Comparison of ENCODE assay signal across 17 mouse cellular contexts in genomic region chr6:51179741-51180537, GRCm38 (mm10).
A peak's percentile ranks its signal among the peaks of the same experiment; 100 is the strongest.
DNase-seq lines count a peak whose midpoint lies in the region; ATAC-seq lines count a peak whose summit lies in the region.
"Had no signal": no experiment of that assay in that cellular context is flagged by ENCODE, and none has a peak within 500 bp of the region (broad histone marks: within the 10 kb centered on the region; RNA-seq: fewer than 3 reads in every experiment).

No protein-coding gene starts in this region.

- no peaks in the 10 kb centered on the region for H3K36me3 ChIP-seq in hindbrain, embryonic 11.5 days (ENCODE audit: control insufficient read depth, insufficient read depth, low read length)
- H3K36me3 ChIP-seq in hindbrain, embryonic 16.5 days (ENCODE audit: control insufficient read depth, insufficient read depth, low read length), result no peaks in the 10 kb centered on the region
- H3K36me3 ChIP-seq in midbrain, embryonic 11.5 days (ENCODE audit: control insufficient read depth, insufficient read depth, low read length), result no peaks in the 10 kb centered on the region
- H3K36me3 ChIP-seq in midbrain, embryonic 13.5 days, result no peaks in the 10 kb centered on the region
- H3K36me3 ChIP-seq: forebrain, embryonic 12.5 days; G1E; liver, embryonic 15.5 days had no signal

- peak; percentile 53 for DNase-seq in hindbrain, embryonic 11.5 days (ENCODE audit: low spot score)
- peak; percentile 93 for DNase-seq in midbrain, embryonic 11.5 days (ENCODE audit: low spot score, missing footprints)
- peak; percentile 41 for DNase-seq in induced T-regulatory cell, adult 2 months (ENCODE audit: low read depth)
- peak; percentile 48 for DNase-seq in retina, embryonic 14.5 days (ENCODE audit: low spot score)
- DNase-seq in gastrocnemius, postnatal 36 days, result no peak
- DNase-seq: cerebellum, adult 11-12 months; cerebellum, postnatal 36 days; kidney, postnatal 10 days; layer of hippocampus, adult 9-11 months; lung, postnatal 4 days; thymus, postnatal 36 days had no signal

- no peak overlapping the region for H3K4me2 ChIP-seq in hindbrain, embryonic 11.5 days (replicated peaks; ENCODE audit: low read depth, low read length)
- no peak overlapping the region for H3K4me2 ChIP-seq in hindbrain, embryonic 16.5 days (ENCODE audit: low read length)
- no peak overlapping the region for H3K4me2 ChIP-seq in midbrain, embryonic 11.5 days
- H3K4me2 ChIP-seq in midbrain, embryonic 13.5 days (replicated peaks), result no peak overlapping the region
- H3K4me2 ChIP-seq: forebrain, embryonic 12.5 days had no signal

- ATAC-seq in hindbrain, embryonic 11.5 days (ENCODE audit: low FRiP score), result no peak
- no peak for ATAC-seq in hindbrain, embryonic 16.5 days
- ATAC-seq in midbrain, embryonic 11.5 days (ENCODE audit: low FRiP score), result no peak
- ATAC-seq in midbrain, embryonic 13.5 days, result no peak
- ATAC-seq: hindbrain, postnatal 0 days had no signal

- H3K4me3 ChIP-seq in hindbrain, embryonic 11.5 days (ENCODE audit: low read depth, low read length), result no peak overlapping the region
- no peak overlapping the region for H3K4me3 ChIP-seq in hindbrain, embryonic 16.5 days (ENCODE audit: low read length)
- H3K4me3 ChIP-seq in midbrain, embryonic 11.5 days (ENCODE audit: low read depth, low read length), result no peak overlapping the region
- H3K4me3 ChIP-seq in midbrain, embryonic 13.5 days (replicated peaks), result no peak overlapping the region
- H3K4me3 ChIP-seq: forebrain, embryonic 12.5 days had no signal

- H3K9me3 ChIP-seq in hindbrain, embryonic 11.5 days (ENCODE audit: control insufficient read depth, low read length), result no peaks in the 10 kb centered on the region
- H3K9me3 ChIP-seq in hindbrain, embryonic 16.5 days (ENCODE audit: control insufficient read depth, low read length), result no peaks in the 10 kb centered on the region
- no peaks in the 10 kb centered on the region for H3K9me3 ChIP-seq in midbrain, embryonic 11.5 days (ENCODE audit: control insufficient read depth, low read length)
- no peaks in the 10 kb centered on the region for H3K9me3 ChIP-seq in midbrain, embryonic 13.5 days
- H3K9me3 ChIP-seq: forebrain, embryonic 12.5 days; G1E; liver, embryonic 15.5 days had no signal

- WGBS in hindbrain, embryonic 11.5 days, result 6% methylated on average over 17 of the region's 17 CpGs
- 7% methylated on average over 17 of the region's 17 CpGs for WGBS in hindbrain, embryonic 16.5 days
- 8% methylated on average over 17 of the region's 17 CpGs for WGBS in midbrain, embryonic 11.5 days
- 7% methylated on average over 17 of the region's 17 CpGs for WGBS in midbrain, embryonic 13.5 days

- no peak overlapping the region for H3K9ac ChIP-seq in hindbrain, embryonic 11.5 days (ENCODE audit: low read depth, low read length)
- no peak overlapping the region for H3K9ac ChIP-seq in hindbrain, embryonic 16.5 days (ENCODE audit: low read depth, low read length)
- H3K9ac ChIP-seq in midbrain, embryonic 11.5 days (ENCODE audit: low read length), result no peak overlapping the region
- H3K9ac ChIP-seq in midbrain, embryonic 13.5 days (replicated peaks), result no peak overlapping the region
- H3K9ac ChIP-seq: forebrain, embryonic 12.5 days; liver, embryonic 15.5 days had no signal

- no peak overlapping the region for H3K27ac ChIP-seq in hindbrain, embryonic 11.5 days (ENCODE audit: low read depth, low read length)
- H3K27ac ChIP-seq in hindbrain, embryonic 16.5 days (ENCODE audit: low read depth, low read length), result no peak overlapping the region
- no peak overlapping the region for H3K27ac ChIP-seq in midbrain, embryonic 11.5 days (ENCODE audit: low read depth, low read length)
- H3K27ac ChIP-seq in midbrain, embryonic 13.5 days, result no peak overlapping the region
- H3K27ac ChIP-seq: forebrain, embryonic 12.5 days; hindbrain, postnatal 0 days; liver, embryonic 15.5 days had no signal

- H3K27me3 ChIP-seq in hindbrain, embryonic 11.5 days (ENCODE audit: control insufficient read depth, insufficient read depth, low read length), result peaks cover 49% of the 10 kb centered on the region
- H3K27me3 ChIP-seq in hindbrain, embryonic 16.5 days (replicated peaks; ENCODE audit: control insufficient read depth, insufficient read depth, low read length), result peaks cover 42% of the 10 kb centered on the region
- H3K27me3 ChIP-seq in midbrain, embryonic 11.5 days (ENCODE audit: control insufficient read depth, insufficient read depth, low read length), result peaks cover 73% of the 10 kb centered on the region
- H3K27me3 ChIP-seq in midbrain, embryonic 13.5 days, result peaks cover 94% of the 10 kb centered on the region

- intact Hi-C loops in gastrocnemius, postnatal 36 days (cut with DNase I), result loop anchor here (5.0 to 10.0 kb wide), 3 partner anchors 827 to 1963 kb away; partner anchors contain the start of gene Evx1

- H3K4me1 ChIP-seq in hindbrain, embryonic 11.5 days (replicated peaks; ENCODE audit: control insufficient read depth, insufficient read depth, low read length), result no peaks in the 10 kb centered on the region
- H3K4me1 ChIP-seq in hindbrain, embryonic 16.5 days (ENCODE audit: control insufficient read depth, insufficient read depth, low read depth, low read length), result no peaks in the 10 kb centered on the region
- no peaks in the 10 kb centered on the region for H3K4me1 ChIP-seq in midbrain, embryonic 11.5 days (ENCODE audit: control insufficient read depth, insufficient read depth, low read length)
- H3K4me1 ChIP-seq in midbrain, embryonic 13.5 days (replicated peaks), result no peaks in the 10 kb centered on the region
- H3K4me1 ChIP-seq: forebrain, embryonic 12.5 days had no signal

Comparison
In these comparisons a context has a peak if more than half of its experiments do, and no peak if none do; other contexts are left out.
1. DNase-seq: peak in hindbrain, embryonic 11.5 days (single experiment), midbrain, embryonic 11.5 days (single experiment), induced T-regulatory cell, adult 2 months (single experiment) and retina, embryonic 14.5 days (single experiment); none in gastrocnemius, postnatal 36 days (0 of 2).